Mouse (Mus musculus) mature B cell (primary cell): ENCODE results near the gene Figla.
"Not testable (repeated sequence)": the region's sequence is repeated elsewhere in the genome, so short reads cannot be mapped to it uniquely, and the experiment has no call there.

ENCODE experiments used
- in situ Hi-C: fragments of 300-500 bp; cut with MboI; formaldehyde crosslinking; loops from 2 replicates; pipeline ENCODE4 v1.14.3; 2019

The Figla gene

DNA sequence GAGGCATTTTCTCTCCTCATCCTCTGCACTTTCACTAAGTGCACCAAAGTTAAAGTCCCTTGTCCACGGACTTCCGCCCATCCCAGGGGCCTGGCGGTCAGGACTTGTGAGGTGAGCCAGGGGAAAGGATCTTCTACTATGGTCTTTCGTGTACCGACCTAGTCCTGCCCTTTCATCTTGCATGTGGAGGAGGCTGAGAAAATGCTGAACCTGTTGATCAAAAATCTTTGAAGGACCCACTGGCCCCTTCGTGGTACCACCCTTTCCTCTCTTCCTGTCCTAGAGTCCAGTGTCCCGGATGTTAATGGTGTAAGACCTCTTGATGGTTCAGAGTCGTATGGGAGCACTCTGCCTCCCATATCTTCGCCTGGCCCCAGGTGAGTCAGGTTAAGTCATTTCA is at the start of gene Figla:
Gene Figla, plus strand, starts transcription at position 301 of the 400 bp plus-strand sequence.
- in situ Hi-C loops, result no loop called here

DNA sequence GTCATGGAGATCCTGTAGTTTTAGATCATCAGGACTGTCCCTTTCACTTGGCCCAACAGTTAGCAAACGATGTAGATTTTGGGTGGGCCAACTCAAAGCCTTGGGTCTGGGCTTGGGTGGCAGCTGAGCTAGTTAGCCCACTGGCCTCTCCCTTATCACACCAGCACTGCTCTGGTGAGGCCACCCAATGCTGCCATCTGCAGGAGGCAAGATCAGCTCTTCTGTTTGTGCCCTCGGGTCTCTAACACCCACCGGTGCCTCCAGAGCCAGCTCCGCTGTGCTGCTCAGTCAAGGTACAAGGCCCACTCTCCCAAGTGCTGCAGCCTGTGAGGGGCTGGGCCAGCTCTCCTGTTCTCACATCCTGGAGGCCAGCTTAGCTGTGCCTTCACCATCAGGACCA is 49.3 kb upstream of the Figla start:
- in situ Hi-C loops, result loop anchor here (10.0 kb wide), 1 partner anchor 398 kb away; the partner anchor contains the start of gene Fam136a

DNA sequence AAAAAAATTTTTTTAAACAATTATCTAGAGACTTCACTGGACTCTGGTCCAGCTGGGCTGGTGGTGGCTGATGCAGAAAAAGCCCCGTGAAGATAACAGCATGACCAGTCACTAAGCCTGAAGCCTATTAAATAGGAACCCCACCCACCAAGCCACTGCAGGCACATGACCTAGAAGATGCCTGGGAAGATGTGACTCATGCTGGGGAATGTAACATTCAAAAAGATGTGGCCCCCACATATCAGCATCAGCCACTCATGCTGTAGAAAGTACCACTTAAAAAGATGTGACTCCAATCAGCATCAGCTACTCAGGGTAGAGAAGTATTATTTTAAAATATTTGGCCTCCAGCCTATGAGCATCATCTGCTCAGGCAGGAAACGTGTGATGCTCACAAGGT is 46.1 kb upstream of the Figla start:
- in situ Hi-C loops, result loop anchor here (10.0 kb wide), 1 partner anchor 395 kb away; the partner anchor contains the start of gene Fam136a

DNA sequence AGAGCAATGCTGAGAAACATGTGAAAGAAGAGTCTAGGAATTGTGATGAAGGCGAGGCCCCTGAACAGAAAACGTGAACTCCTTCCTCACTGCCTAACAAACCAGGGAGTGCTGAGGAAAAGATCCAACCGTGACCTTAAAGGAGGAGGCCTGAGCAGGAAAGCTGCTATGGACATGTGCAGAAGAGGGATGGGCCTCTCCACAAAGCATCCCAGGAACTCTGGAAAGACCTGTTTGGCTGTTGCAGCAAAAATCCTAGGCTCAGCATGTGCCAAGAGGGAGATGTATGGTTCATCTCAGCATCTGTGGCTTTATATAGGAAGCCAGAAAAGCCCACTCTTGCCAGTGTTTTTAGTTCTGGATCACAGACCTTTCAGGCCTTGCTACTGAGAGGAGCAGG is 43.3 kb upstream of the Figla start:
- in situ Hi-C loops, result no loop called here

DNA sequence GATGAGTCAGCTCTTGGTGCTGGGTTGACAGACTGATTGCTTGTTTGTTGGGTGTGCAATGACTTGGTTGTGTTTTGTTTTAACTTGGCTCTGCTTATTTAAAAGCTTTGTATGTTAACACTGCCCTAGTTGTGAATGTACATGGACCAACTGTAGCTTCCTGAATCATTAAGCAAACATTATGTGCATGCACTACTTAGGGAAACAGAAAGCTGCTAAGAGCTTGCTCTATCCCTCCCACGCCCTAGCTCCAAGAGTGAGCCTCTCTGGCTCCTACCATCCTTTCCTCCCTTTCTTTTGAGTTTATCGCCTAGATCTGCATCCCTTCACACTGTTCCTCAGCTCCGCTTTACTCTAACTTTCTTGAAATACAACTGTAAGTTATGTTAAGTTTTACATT is 42.6 kb upstream of the Figla start:
- in situ Hi-C loops, result no loop called here

DNA sequence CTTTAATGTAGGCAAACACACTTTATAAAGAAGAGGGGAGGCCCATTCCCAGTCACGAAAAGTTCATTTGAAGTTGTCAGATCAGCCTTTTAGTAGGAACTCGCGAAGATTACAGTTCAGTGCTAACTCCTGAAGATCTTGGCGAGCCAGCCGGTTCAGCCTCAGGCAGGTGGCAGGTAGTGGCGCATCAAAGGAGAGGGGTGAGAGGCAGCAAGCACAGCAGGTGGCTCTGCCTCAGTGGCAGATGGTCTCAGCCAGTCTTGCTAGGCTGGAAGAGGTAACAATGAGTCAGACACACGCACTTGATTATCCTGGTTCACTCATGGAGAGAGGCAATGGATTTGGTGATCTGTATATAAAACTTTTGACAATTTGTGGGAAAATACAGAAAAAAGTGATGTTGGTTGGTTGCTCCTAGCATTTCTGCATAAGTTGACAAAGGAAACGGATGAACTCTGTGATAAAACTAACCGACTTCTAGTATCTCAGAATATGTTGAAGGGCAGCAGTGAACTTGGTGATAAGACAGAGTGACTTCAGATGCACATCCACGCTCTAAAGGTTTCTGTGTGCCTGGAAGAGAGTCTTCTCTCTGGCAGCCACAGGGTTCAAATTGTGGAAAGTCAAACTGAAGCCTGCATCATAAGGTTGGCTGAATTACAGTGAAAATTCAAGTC is 40.9 kb upstream of the Figla start:
- in situ Hi-C loops, result no loop called here

DNA sequence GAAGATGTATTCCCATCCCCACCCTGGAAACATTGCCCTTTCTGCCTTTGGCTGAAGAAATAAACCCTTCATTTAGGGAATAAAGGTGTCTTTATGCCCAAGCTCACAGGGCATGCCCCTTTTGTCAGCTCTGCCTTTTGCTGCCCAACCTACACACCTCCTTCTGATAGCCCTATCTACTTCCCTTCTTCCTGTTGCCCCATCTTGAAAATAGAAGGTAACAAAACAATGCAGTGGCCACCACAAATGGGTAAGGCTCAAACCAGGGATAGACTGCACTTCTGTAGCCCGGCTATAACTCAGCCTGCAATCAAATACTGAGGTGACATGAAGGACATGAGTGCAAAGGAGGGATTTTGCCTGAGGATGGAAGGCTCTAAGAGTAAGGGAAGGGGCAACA is 40.2 kb upstream of the Figla start:
- in situ Hi-C loops, result no loop called here

DNA sequence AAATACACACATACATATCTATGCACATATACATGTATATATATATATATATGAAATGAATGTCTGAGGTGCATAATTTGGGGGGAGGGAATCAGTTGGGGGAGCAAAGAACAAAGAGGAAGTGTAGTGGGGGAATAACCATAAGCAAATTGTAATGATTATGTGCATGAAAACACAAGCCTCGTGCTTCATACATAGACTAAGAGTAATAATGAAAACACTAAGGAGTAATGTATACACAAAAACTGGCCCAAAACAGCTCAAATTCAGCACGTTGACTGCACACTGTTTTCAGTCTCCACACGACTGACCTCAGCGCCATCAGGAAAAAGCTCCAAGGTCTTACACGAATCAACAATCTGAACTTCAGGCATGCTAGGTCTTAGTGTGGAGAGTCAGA is 39.7 kb upstream of the Figla start:
- in situ Hi-C loops, result no loop called here

DNA sequence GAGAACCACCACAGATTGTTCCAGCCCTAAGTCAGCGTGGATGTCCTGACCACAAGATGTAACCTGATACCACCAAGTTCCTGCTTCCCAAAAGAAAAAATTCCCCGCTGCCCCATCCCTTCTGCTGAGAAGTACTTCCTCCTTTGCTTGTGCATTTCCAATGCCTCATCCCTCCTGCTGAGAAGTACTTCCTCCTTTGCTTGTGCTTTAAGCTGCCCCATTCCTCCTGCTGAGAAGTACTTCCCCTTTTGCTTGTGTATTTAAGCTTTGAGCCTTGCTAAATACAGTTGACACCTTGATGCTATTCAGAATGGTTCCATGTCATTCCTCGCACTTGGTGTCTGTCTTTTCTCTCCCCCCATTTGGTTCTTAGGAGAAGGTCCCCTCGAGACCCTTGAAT is 37.2 kb upstream of the Figla start:
- in situ Hi-C loops, result not testable (repeated sequence)

DNA sequence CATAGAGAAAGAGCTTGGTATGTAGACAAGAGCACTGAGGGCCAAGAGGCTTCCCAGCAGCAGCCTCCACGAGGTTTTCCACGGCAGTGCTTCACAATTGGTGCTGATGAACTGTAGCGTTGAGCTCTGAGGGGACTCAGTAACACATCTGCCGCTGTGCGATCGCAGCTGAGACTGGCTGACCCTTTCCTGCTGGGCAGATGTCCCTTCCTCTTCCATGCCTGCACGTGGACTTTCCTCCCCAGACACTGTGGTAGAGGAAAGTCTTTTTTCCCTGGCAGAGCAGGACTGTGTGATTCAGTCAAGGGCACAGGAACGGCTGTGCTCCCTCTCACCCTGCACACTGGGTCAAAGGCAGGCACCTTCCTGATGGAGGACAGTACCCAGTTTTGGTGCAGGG is 31.6 kb upstream of the Figla start:
- in situ Hi-C loops, result no loop called here

DNA sequence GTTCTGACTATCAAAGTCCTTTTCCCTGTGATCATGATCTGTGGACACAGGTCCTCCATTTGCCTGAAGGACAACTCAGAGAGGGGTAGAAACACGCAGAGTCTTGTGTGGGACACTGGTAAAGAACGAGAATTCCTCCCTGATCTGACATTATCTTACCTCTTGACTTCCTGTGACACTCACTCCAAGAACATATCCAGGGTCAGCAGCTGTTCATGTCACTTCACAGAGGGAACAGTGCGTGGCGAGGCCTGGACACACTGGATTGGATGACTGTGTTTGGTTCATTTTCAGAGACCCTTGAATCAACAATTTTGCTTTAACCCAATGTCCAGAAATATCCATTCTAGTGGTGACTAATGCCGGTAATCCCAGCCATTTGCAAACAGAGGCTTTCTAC is 26.4 kb upstream of the Figla start:
- in situ Hi-C loops, result not testable (repeated sequence)

DNA sequence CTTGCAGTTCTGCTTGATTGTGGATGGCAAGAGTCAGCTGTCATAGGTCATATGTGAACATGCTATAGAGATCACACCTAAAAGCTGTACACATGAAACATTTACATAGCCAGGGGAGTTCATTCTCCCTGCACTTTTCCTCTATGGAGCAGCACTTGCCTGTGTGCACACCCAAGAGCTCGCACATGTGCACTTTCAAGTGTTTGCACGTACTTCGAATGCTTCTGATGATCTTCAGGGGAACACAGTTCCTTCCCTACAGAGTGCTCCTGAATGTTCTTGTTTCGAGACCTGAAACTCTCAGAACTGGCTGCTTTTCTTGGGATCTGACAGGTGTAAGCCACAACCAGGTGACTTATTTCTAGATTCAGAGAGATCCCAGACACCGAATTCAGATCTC is 25.2 kb upstream of the Figla start:
- in situ Hi-C loops, result not testable (repeated sequence)

DNA sequence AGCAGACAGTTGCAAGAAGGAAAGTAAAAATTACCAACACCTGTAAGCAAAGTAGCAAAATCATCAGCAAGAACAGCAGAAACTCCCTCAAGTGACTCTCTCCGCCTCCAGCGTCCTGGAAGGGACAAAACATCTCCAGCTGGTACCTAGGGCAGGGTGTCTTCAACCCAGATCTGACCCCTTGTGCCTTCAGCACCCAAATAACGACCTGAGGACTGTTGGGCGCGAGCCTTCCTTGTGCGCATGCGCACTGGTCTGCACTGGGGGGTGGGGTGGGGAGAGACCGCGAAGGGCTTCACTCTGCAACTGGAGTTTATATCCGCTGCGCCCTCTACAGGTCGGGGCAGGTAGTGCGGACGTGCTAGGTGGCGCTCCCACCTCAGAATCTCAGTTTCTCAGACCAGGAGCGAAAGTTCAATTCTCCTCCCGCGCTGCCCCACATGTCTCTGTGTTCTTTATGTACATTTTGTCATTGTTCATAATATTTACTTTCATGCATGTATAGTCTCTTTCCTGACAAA is 12.5 kb upstream of the Figla start:
- in situ Hi-C loops, result no loop called here

DNA sequence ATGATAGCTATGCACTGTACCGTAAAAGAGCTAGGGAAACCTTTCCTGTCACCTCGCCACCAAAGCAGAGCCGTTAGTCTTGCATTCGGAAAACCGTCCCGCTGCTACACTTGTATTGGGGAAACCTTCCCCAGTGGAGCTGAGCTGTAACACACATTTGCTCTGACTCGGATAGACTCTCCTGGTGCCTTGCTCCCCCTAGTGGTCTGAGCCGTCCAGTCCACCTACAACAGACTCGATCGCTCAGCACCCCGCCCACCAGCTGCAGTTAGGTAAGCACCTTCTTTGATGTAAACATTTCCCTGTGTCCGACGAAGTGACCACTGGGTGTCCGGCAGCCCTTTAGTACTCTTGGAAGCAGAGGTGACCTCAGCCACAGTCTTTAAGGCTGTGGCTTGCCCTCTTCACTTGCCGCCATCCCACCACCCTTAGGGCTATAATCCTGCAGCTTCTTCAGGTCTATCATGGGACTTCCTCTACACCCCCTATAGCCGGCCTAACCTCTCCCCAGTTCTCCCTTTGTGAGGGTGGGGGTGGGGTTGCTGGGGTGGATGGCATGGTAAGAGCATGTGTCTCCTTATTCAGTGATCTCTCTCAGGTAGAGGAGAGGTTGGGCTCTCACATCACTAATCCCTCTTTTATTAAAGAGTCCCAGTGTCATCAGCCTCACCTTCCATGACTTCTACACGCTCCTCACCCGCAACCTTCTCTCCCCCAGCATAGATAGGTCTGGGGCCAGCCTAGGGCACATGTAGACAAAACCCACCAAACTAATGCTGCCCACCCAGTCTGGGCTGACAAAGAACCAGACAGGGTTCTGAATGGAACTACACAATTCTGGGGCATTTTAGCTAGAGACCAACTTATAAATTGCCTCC is 11.5 kb upstream of the Figla start:
- in situ Hi-C loops, result loop anchor here (5.0 kb wide), 1 partner anchor 67 kb away; no protein-coding TSS in a partner anchor

DNA sequence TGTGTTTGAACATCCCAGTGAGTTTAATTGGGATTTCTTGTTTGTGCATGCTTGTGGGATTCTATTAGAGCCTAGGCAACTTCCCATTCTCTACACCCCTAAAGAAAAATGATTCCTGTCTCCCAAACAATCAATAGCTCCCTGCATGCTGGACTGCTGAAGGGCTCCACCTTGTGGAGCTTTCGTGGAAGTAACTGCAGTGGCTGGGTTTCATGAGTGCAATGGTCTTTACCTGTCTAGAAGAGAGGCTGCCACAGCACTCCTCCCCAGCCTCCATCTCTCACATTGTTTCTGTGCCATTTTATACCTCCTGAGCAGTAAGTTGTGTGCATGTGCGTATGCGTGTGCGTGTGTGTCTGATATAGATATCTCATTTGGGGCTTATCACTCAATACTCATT is 6.0 kb upstream of the Figla start:
- in situ Hi-C loops, result loop anchor here (5.0 kb wide), 1 partner anchor 73 kb away; no protein-coding TSS in a partner anchor

DNA sequence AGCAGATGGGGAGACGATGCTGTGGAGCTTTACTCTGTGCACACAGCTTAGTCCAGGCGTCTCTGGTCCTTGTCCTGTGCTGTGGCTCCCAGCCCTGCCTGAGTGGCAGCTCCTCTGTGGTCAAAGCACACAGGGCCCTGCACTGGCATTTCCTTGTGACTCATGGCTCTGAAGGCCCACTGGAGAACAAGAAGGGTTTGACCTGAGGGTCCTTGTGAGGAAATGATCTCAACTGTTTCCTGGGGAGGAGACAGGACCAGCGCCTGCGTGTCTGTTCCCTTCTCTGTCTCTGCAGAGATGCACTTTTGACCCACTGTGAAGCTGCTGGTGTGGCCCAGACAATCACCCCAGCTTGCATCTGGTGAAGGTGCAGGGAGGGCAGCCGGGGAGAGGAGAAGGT is 1.2 kb upstream of the Figla start:
- in situ Hi-C loops, result not testable (repeated sequence)

DNA sequence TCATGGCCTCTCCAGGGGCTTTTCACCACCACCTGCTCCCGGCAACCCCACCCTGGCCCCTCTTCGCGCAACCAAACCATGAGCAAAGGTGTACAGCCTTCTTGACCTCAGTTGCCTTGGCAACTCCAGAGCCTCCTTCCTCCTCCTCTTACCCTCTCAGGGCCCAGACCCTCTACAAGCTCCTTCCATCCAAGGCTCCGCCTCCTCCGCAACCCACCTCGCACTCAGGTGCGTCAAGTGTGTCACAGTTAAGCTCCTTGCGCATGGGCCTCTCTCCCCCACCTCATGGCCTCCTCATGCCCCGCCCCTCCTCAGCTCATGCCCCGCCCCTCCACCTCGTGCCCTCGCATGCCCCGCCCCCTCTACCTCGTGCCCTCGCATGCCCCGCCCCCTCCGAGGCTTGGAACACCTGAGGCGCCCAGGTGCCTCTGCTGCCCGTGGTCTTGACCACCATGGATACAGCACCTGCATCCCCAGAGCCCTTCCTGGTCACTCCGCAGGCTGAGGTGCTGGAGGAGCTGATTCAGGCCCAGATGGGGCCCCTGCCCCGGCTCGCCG is 901 bp downstream of the Figla start:
- in situ Hi-C loops, result no loop called here

DNA sequence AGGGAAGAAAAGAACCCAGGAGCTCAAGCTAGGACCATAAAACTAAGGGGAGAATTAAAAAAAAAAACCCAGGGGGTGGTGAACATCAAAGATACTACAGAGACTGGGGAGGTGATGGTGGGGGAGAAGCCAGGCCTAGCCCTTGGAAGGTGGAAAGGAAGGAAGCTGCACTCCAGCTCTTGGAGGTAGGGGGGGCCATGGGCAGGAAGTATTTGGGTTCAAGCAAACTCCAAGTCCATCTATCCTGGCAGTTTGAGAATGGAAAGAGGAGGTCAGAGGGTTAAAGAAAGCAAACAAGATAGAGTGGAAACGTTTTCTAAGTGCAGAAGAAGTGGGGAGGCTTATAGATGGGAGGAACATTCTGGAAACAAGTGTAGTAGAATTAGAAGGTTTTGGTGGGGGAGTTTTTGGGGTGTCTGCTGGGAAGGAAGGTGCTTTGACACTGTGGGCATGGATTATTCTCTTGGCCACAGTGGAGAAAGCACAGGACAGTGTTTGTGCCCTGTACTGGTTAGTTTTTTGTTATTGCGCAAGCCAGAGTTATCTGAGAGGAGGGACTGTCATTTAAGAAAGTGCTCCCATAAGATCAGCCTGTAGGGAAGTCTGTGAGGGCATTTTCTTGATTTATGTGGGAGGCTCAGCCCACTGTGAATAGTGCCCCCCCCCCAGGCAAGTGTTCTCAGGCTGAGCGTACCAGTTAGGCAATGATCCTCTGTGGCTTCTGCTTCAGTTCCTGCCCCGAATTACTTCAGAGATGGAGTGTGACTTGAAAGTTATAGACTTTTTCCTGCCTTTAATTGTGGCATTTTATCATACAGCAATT is 3.7 kb downstream of the Figla start:
- in situ Hi-C loops, result no loop called here

DNA sequence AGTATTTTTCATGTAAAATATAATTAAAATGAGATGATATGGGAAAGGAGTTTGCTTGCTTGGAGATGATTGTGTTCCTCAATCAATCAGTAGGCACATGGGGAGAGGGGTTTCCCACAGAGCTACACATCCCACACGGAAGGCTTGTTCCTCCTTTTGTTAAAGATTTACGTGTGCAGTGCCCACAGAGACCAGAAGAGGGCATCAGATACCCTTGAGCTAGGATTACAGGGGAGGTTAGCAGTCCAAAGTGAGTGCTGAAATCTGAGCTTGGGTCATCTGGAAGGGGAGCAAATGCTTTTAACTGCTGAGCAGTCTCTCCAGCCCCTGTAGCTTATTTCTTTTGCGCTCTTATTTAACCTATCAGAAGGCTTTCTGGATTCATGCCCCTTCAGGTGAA is 5.0 kb downstream of the Figla start:
- in situ Hi-C loops, result no loop called here

DNA sequence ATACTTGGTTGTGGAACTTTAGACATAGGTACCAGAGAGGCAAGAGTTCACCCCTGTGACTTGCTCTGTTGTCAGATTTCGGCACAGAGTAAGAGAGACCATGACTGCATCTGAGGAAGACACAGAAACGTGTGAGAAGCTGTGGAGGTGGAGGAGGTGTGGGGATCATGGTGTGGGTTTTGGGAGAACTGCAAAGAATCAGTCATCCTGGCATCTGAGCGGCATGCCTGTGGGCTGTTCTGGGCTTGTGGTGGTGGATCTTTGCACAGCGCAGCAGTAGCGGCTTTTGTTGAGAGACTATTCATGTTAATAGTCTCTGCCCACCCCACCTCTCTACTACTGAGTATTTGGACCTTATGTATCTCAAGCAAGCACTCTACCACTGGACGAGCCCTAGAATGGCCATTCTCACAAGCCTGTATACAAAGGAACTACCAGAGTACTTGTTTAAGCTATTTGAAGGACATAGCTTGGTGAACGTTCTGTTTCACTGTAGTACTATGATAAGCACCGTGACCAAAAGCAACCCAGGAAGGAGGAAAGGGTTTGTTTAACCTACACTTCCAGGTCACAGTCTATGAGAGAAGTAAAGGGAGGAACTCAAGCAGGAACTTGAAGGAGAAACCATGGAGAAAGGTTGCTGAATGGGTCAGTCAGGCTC is 10.8 kb downstream of the Figla start:
- in situ Hi-C loops, result no loop called here

DNA sequence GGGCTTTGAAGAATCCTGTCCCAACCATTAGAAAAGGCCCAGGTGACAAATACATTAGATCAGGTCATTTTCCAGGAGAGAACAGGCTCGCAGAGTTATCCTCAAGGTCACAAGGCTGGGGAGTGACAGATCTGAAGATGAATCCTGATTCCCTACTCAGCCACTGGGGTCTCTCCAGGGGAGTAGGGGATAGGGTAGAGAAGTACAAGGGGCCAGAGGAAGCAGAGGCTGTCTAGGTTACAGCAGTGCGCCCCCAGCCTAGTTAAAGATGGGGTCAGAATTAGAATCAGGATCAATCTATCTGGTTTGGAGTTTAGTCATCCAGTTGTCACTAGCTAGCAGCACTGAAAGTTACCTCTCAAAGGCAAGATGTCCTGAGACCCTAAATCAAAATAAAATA is 12.2 kb downstream of the Figla start:
- in situ Hi-C loops, result no loop called here
